Mouse (Mus musculus) neural tube, embryonic 12.5 days (tissue): ENCODE measurements around the gene Rab35. TPM values are rescaled to one million over a fixed set of nuclear protein-coding genes. Genes with fewer than 3 reads are reported as not detected.

ENCODE experiments used
- ATAC-seq: fragments of 200-750 bp; cut with Nextera tagmentation; 2 replicates; pipeline ENCODE4 v1.8.0; 2017; ENCODE audit warnings: low read depth, mild to moderate bottlenecking, moderate TSS enrichment, moderate library complexity; ENCODE audit not compliant: low FRiP score
- H3K27ac ChIP-seq: fragments of 300-500 bp; sonication (generic); 2 replicates; pipeline ENCODE4 v1.5.1; 2016
- H3K27me3 ChIP-seq: fragments of 300-500 bp; sonication (generic); replicated peaks from 2 replicates; pipeline ENCODE4 v1.6.1; 2016; ENCODE audit warnings: mild to moderate bottlenecking
- H3K36me3 ChIP-seq: fragments of 300-500 bp; sonication (generic); 2 replicates; pipeline ENCODE4 v1.6.1; 2016; ENCODE audit warnings: mild to moderate bottlenecking
- H3K4me1 ChIP-seq: fragments of 300-500 bp; sonication (generic); 2 replicates; pipeline ENCODE4 v1.6.1; 2016
- H3K4me2 ChIP-seq: fragments of 300-500 bp; sonication (generic); replicated peaks from 2 replicates; pipeline ENCODE4 v1.6.1; 2016; ENCODE audit warnings: mild to moderate bottlenecking
- H3K4me3 ChIP-seq: fragments of 300-500 bp; sonication (generic); 2 replicates; pipeline ENCODE4 v1.5.1; 2016
- H3K9ac ChIP-seq: fragments of 300-500 bp; sonication (generic); 2 replicates; pipeline ENCODE4 v1.6.1; 2016; ENCODE audit warnings: mild to moderate bottlenecking
- H3K9me3 ChIP-seq: fragments of 300-500 bp; sonication (generic); 2 replicates; pipeline ENCODE4 v1.6.1; 2016; ENCODE audit warnings: mild to moderate bottlenecking
- WGBS: fragments of 180-500 bp; shearing (Covaris S2); methylation state at CpG from one replicate; pipeline ENCODE4 v1.1.7; 2016; 5-methylcytosine and 5-hydroxymethylcytosine counted together
- polyA plus RNA-seq: library from polyadenylated mRNA; unstranded; fragments of >200 nt; fragmentation: Nextera tagmentation; extraction: Ambion mirVana; gene quantifications from 2 replicates; pipeline ENCODE4 v1.2.1, GENCODE M21; 2016

The Rab35 gene
- polyA plus RNA-seq, 1 experiment from 2014 or later, result 18.7 TPM

DNA sequence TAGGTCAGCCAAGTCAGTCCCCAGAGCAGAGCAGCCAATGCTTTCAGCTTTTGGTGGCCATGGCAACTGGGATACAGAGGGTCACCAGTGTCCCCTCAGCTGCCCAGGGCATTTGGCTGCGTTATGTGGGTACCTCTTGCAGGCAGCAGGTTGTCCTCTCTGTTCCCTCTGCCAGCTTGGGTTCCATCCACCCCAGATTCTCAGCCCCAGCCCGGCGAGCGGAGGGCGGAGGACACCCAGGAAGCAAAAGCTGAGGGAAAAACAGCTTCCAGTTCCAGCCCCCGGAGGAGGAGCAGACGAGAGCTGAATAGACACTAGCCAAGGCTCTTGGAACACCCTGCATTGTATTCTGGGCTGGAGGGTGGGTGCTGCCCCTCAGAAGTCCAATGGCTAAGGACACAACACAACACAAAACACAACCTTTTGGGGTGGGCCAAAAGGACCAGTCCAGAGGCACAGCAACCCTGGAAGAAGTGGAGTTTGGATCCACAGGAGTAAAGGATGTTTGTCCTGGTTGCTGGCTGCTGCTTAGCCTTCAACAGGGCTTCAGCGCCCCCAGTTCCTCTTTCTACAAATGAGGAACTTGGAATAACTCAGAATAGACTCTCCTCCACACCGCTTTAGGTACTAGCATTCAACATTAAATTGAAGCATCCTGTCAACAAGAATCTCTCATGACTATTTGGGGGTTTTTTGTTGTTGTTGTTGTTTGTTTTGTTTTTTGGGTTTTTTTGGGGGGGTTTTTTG lies 7.8 kb upstream of the Rab35 start:
- 85% methylated on average over 9 of the region's 9 CpGs for WGBS
- Histone ChIP-seq H3K9ac (no peak overlapping the region), H3K27me3 (no peaks in the 10 kb centered on the region), H3K27ac (no peak overlapping the region), H3K9me3 (no peaks in the 10 kb centered on the region), H3K4me2 (no peak overlapping the region), H3K4me1 (no peaks in the 10 kb centered on the region), H3K4me3 (no peak overlapping the region), H3K36me3 (peaks cover 35% of the 10 kb centered on the region)
- no peak for ATAC-seq

GRCm38 (mm10) chr5:115626237-115626886 lies 5.3 kb upstream of the Rab35 start:
- 85% methylated on average over 10 of the region's 10 CpGs for WGBS
- ATAC-seq, result no peak
- H3K9ac ChIP-seq, result no peak overlapping the region
- no peak overlapping the region for H3K4me2 ChIP-seq
- H3K27ac ChIP-seq, result no peak overlapping the region
- H3K9me3 ChIP-seq, result no peaks in the 10 kb centered on the region
- peaks cover 5% of the 10 kb centered on the region for H3K4me1 ChIP-seq
- H3K27me3 ChIP-seq, result no peaks in the 10 kb centered on the region
- no peak overlapping the region for H3K4me3 ChIP-seq
- H3K36me3 ChIP-seq, result peaks cover 12% of the 10 kb centered on the region

- Histone ChIP-seq H3K9ac (no peak overlapping the region), H3K36me3 (peaks cover 1% of the 10 kb centered on the region; the same call in 1 of the 2 replicates), H3K27ac (no peak overlapping the region), H3K27me3 (no peaks in the 10 kb centered on the region), H3K9me3 (no peaks in the 10 kb centered on the region), H3K4me3 (no peak overlapping the region), H3K4me2 (no peak overlapping the region), H3K4me1 (peaks cover 13% of the 10 kb centered on the region)
- ATAC-seq, result no peak
- WGBS, result 79% methylated on average over 8 of the region's 8 CpGs
Observed at GRCm38 (mm10) chr5:115628083-115628482, 3.6 kb upstream of the Rab35 start.

- no peak overlapping the region for H3K27ac ChIP-seq
- no peaks in the 10 kb centered on the region for H3K27me3 ChIP-seq
- no peak for ATAC-seq
- peaks cover 24% of the 10 kb centered on the region for H3K4me1 ChIP-seq
- WGBS, result 86% methylated on average over 4 of the region's 4 CpGs
- H3K4me2 ChIP-seq, result no peak overlapping the region
- no peaks in the 10 kb centered on the region for H3K9me3 ChIP-seq
- no peak overlapping the region for H3K9ac ChIP-seq
- H3K4me3 ChIP-seq, result no peak overlapping the region
- peaks cover 3% of the 10 kb centered on the region; the same call in 1 of the 2 replicates for H3K36me3 ChIP-seq
Observed at GRCm38 (mm10) chr5:115629672-115630071, 2.0 kb upstream of the Rab35 start.

- Histone ChIP-seq H3K4me1 (peaks cover 28% of the 10 kb centered on the region), H3K4me3 (no peak overlapping the region; the same call in 1 of the 2 replicates), H3K4me2 (peak overlapping the region; percentile 83), H3K9ac (no peak overlapping the region), H3K27me3 (no peaks in the 10 kb centered on the region), H3K36me3 (peaks cover 3% of the 10 kb centered on the region; the same call in 1 of the 2 replicates), H3K9me3 (no peaks in the 10 kb centered on the region), H3K27ac (no peak overlapping the region)
- 64% methylated on average over 5 of the region's 5 CpGs for WGBS
- no peak for ATAC-seq
Observed at GRCm38 (mm10) chr5:115630291-115630690, 1.4 kb upstream of the Rab35 start.

GRCm38 (mm10) chr5:115632358-115632714 lies 628 bp downstream of the Rab35 start:
- Histone ChIP-seq H3K27ac (no peak overlapping the region), H3K4me2 (peak overlapping the region; percentile 83), H3K36me3 (peaks cover 3% of the 10 kb centered on the region; the same call in 1 of the 2 replicates), H3K9ac (peak overlapping the region; percentile 84), H3K4me1 (peaks cover 34% of the 10 kb centered on the region), H3K4me3 (peak overlapping the region; percentile 87), H3K27me3 (no peaks in the 10 kb centered on the region), H3K9me3 (no peaks in the 10 kb centered on the region)
- 2% methylated on average over 30 of the region's 30 CpGs for WGBS
- ATAC-seq, result peak; percentile 21; the same call in 1 of the 2 replicates

DNA sequence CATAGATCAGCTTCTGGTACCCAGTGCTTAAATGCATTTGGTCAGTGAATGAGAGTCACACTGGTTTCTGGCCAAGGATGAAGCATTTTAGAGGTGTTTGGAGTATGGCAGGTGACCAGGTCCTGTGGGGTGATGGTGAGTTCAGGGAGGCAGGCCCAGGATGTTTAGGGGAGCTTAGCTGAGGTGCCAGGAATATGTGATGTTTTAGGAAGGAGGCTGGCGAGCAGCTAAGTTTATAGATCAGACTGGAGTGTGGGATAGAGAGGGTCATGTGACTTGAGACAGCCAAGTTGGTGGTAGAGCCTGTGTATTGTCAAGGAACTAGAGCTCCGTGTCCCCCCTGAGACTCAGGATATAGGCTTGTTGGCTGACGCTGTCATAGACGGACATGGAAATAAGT lies 1.4 kb downstream of the Rab35 start:
- Histone ChIP-seq H3K27ac (no peak overlapping the region), H3K9me3 (no peaks in the 10 kb centered on the region), H3K9ac (peak overlapping the region; percentile 84; the same call in 1 of the 2 replicates), H3K27me3 (no peaks in the 10 kb centered on the region), H3K4me3 (peak overlapping the region; percentile 87), H3K4me1 (peaks cover 34% of the 10 kb centered on the region), H3K4me2 (peak overlapping the region; percentile 83), H3K36me3 (peaks cover 9% of the 10 kb centered on the region)
- no peak for ATAC-seq
- WGBS, result 72% methylated on average over 4 of the region's 4 CpGs

GRCm38 (mm10) chr5:115634046-115634445 lies 2.3 kb downstream of the Rab35 start:
- Histone ChIP-seq H3K4me2 (no peak overlapping the region; the same call in 1 of the 2 replicates), H3K36me3 (peaks cover 18% of the 10 kb centered on the region), H3K27ac (no peak overlapping the region), H3K4me3 (no peak overlapping the region), H3K27me3 (no peaks in the 10 kb centered on the region), H3K4me1 (peaks cover 34% of the 10 kb centered on the region), H3K9ac (no peak overlapping the region), H3K9me3 (no peaks in the 10 kb centered on the region)
- WGBS, result 94% methylated on average over 8 of the region's 8 CpGs
- no peak for ATAC-seq

DNA sequence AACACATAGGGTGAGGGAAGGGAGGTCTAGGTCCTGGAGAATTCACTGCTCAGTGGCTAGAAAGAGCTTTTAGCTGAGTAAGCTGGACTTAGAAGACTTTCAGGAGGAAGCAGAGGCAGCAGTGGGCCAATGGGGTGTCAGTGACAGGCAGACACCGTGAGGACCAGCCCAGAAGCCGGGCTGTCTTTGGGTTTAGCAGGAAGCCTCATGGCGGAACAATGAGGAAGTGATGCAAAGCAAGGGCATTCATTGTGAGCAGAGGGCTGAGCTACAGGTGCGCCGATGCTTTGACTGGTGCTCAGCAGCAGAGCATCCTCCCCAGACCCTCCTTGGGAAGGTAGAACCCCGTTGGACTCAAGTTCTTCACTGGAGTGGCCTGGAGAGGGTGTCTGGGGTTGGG lies 3.8 kb downstream of the Rab35 start:
- no peak overlapping the region for H3K4me2 ChIP-seq
- no peak overlapping the region for H3K27ac ChIP-seq
- no peaks in the 10 kb centered on the region for H3K9me3 ChIP-seq
- no peaks in the 10 kb centered on the region for H3K27me3 ChIP-seq
- H3K9ac ChIP-seq, result no peak overlapping the region
- no peak for ATAC-seq
- 77% methylated on average over 6 of the region's 6 CpGs for WGBS
- peaks cover 33% of the 10 kb centered on the region for H3K36me3 ChIP-seq
- H3K4me1 ChIP-seq, result peaks cover 34% of the 10 kb centered on the region
- no peak overlapping the region for H3K4me3 ChIP-seq

- no peak overlapping the region for H3K9ac ChIP-seq
- H3K27ac ChIP-seq, result no peak overlapping the region
- no peak for ATAC-seq
- no peak overlapping the region for H3K4me3 ChIP-seq
- no peaks in the 10 kb centered on the region for H3K27me3 ChIP-seq
- peaks cover 95% of the 10 kb centered on the region for H3K36me3 ChIP-seq
- H3K4me2 ChIP-seq, result no peak overlapping the region
- H3K4me1 ChIP-seq, result no peaks in the 10 kb centered on the region
- H3K9me3 ChIP-seq, result no peaks in the 10 kb centered on the region
- 89% methylated on average over 9 of the region's 9 CpGs for WGBS
Observed at GRCm38 (mm10) chr5:115644192-115644591, 12.5 kb downstream of the Rab35 start.

DNA sequence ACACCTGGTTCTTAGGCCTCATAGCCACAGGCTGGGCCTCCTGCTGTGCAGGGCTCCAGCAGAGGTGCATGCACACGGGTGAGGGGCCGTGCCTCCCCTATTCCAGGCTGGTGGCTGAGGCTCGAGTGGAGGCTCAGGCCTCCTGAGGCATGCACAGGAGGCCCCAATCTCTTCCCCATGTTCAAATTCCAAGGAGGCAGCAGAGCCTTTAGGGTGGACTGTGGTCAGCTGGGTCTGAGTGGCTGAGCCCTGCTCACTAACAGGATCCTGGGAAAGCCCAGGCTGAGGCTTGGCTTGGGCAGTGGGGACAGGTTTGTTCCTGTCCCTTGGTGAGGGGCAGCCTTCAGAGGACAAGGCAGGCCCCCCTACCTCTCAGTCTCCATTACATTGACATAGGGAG lies 17.2 kb downstream of the Rab35 start:
- ATAC-seq, result no peak
- WGBS, result 67% methylated on average over 3 of the region's 3 CpGs
- no peak overlapping the region for H3K9ac ChIP-seq
- H3K27ac ChIP-seq, result no peak overlapping the region
- H3K4me1 ChIP-seq, result peaks cover 11% of the 10 kb centered on the region
- no peaks in the 10 kb centered on the region for H3K27me3 ChIP-seq
- H3K9me3 ChIP-seq, result no peaks in the 10 kb centered on the region
- no peak overlapping the region for H3K4me2 ChIP-seq
- peaks cover 50% of the 10 kb centered on the region for H3K36me3 ChIP-seq
- no peak overlapping the region for H3K4me3 ChIP-seq

DNA sequence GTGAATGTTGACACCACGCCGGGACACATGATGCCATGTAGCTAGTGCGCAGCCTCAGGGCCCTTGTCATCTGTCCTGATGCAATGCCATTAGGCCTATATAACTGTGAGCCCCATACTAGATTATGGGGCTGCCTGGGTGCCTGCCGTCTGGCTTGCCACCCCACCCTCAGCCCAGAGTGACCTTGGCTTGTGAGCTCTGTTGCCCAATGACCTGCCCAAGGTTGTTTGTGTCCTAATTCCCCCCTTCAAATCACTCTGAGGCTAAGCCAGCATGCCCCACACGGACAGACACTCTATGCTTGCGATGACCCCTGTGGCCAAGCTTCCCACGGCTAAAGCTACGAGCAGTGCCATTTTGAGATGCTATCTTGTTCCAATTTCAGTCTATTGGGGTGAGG lies 18.0 kb downstream of the Rab35 start:
- Histone ChIP-seq H3K27ac (no peak overlapping the region), H3K4me2 (no peak overlapping the region), H3K4me3 (no peak overlapping the region), H3K9me3 (no peaks in the 10 kb centered on the region), H3K36me3 (peaks cover 41% of the 10 kb centered on the region), H3K27me3 (no peaks in the 10 kb centered on the region), H3K9ac (no peak overlapping the region), H3K4me1 (peaks cover 11% of the 10 kb centered on the region)
- no peak for ATAC-seq
- WGBS, result 89% methylated on average over 8 of the region's 8 CpGs
